Mouse (Mus musculus) liver, embryonic 16.5 days (tissue): ENCODE measurements around the gene Fam209. TPM values are rescaled to one million over a fixed set of nuclear protein-coding genes. Genes with fewer than 3 reads are reported as not detected.

ENCODE experiments used
- ATAC-seq: fragments of 200-750 bp; cut with Nextera tagmentation; 2 replicates; pipeline ENCODE4 v1.8.0; 2017; ENCODE audit warnings: low read depth, mild to moderate bottlenecking, moderate number of reproducible peaks, moderate library complexity
- H3K27ac ChIP-seq: fragments of 300-500 bp; sonication (generic); 2 replicates; pipeline ENCODE4 v1.5.1; 2014; ENCODE audit warnings: mild to moderate bottlenecking, low read length
- H3K27me3 ChIP-seq: fragments of 300-500 bp; sonication (generic); 2 replicates; pipeline ENCODE4 v1.6.1; 2014; ENCODE audit warnings: low read depth, low read length, mixed read lengths; ENCODE audit not compliant: control insufficient read depth, insufficient read depth
- H3K36me3 ChIP-seq: fragments of 300-500 bp; sonication (generic); 2 replicates; pipeline ENCODE4 v1.6.1; 2014; ENCODE audit warnings: mild to moderate bottlenecking; ENCODE audit not compliant: control insufficient read depth, insufficient read depth
- H3K4me1 ChIP-seq: fragments of 300-500 bp; sonication (generic); 2 replicates; pipeline ENCODE4 v1.6.1; 2014; ENCODE audit warnings: low read depth, low read length, mixed read lengths; ENCODE audit not compliant: control insufficient read depth
- H3K4me2 ChIP-seq: fragments of 300-500 bp; sonication (generic); 2 replicates; pipeline ENCODE4 v1.6.1; 2014; ENCODE audit warnings: low read depth, low read length, mixed read lengths
- H3K4me3 ChIP-seq: fragments of 300-500 bp; sonication (generic); 2 replicates; pipeline ENCODE4 v1.5.1; 2014; ENCODE audit warnings: low read depth, mild to moderate bottlenecking, low read length
- H3K9ac ChIP-seq: fragments of 300-500 bp; sonication (generic); 2 replicates; pipeline ENCODE4 v1.6.1; 2014; ENCODE audit warnings: low read depth, low read length
- H3K9me3 ChIP-seq: fragments of 300-500 bp; sonication (generic); replicated peaks from 2 replicates; pipeline ENCODE4 v1.6.1; 2016; ENCODE audit warnings: low read length; ENCODE audit not compliant: control insufficient read depth
- WGBS: fragments of 180-500 bp; shearing (Covaris S2); extraction: QIAGEN DNeasy Blood & Tissue Kit; methylation state at CpG from one replicate; pipeline ENCODE4 v1.1.7; 2014; ENCODE audit not compliant: insufficient replicate concordance; 5-methylcytosine and 5-hydroxymethylcytosine counted together
- polyA plus RNA-seq: library from polyadenylated mRNA; unstranded; fragments of >200 nt; fragmentation: Nextera tagmentation; extraction: Ambion mirVana; gene quantifications from 2 replicates; pipeline ENCODE4 v1.2.1, GENCODE M21; 2015

Fam209 gene
- 0.13 and 0.18 TPM in 2 replicates for polyA plus RNA-seq

GRCm38 (mm10) chr2:172472318-172472717 lies at the start of gene Fam209:
TSS of gene Fam209 (plus strand) at chr2:172472520.
- no peaks in the 10 kb centered on the region for H3K9me3 ChIP-seq

GRCm38 (mm10) chr2:172430609-172431008 lies 41.7 kb upstream of the Fam209 start:
- Histone ChIP-seq H3K4me3 (no peak overlapping the region), H3K27me3 (no peaks in the 10 kb centered on the region), H3K9me3 (no peaks in the 10 kb centered on the region), H3K36me3 (no peaks in the 10 kb centered on the region), H3K4me1 (no peaks in the 10 kb centered on the region), H3K27ac (no peak overlapping the region), H3K9ac (no peak overlapping the region), H3K4me2 (no peak overlapping the region)
- WGBS, result 31% methylated on average over 1 of the region's 1 CpGs
- peak; percentile 61 for ATAC-seq

More at GRCm38 (mm10) chr2:172472318-172472717, at the start of gene Fam209:
- H3K4me2 ChIP-seq, result no peak within 1 kb of the TSS
- H3K4me1 ChIP-seq, result no peaks in the 10 kb centered on the region
- no peak within 1 kb of the TSS for H3K27ac ChIP-seq
- 80% methylated on average over 11 of the region's 11 CpGs for WGBS
- H3K9ac ChIP-seq, result no peak within 1 kb of the TSS
- H3K4me3 ChIP-seq, result no peak within 1 kb of the TSS
- H3K27me3 ChIP-seq, result no peaks in the 10 kb centered on the region
- ATAC-seq, result no peak
- H3K36me3 ChIP-seq, result peaks cover 16% of the 10 kb centered on the region

GRCm38 (mm10) chr2:172433746-172434145 lies 38.6 kb upstream of the Fam209 start:
- H3K4me2 ChIP-seq, result no peak overlapping the region
- no peaks in the 10 kb centered on the region for H3K36me3 ChIP-seq
- no peak overlapping the region for H3K27ac ChIP-seq
- no peaks in the 10 kb centered on the region for H3K27me3 ChIP-seq
- H3K9ac ChIP-seq, result no peak overlapping the region
- H3K4me3 ChIP-seq, result no peak overlapping the region
- 18% methylated on average over 5 of the region's 5 CpGs for WGBS
- no peak for ATAC-seq
- no peaks in the 10 kb centered on the region for H3K9me3 ChIP-seq
- H3K4me1 ChIP-seq, result no peaks in the 10 kb centered on the region

GRCm38 (mm10) chr2:172437371-172437952 lies 34.9 kb upstream of the Fam209 start:
- no peak overlapping the region for H3K27ac ChIP-seq
- no peak overlapping the region for H3K9ac ChIP-seq
- no peaks in the 10 kb centered on the region for H3K9me3 ChIP-seq
- H3K4me3 ChIP-seq, result no peak overlapping the region
- H3K4me2 ChIP-seq, result no peak overlapping the region
- H3K36me3 ChIP-seq, result no peaks in the 10 kb centered on the region
- no peaks in the 10 kb centered on the region for H3K27me3 ChIP-seq
- ATAC-seq, result no peak
- WGBS, result 19% methylated on average over 16 of the region's 16 CpGs
- H3K4me1 ChIP-seq, result peaks cover 16% of the 10 kb centered on the region

GRCm38 (mm10) chr2:172439843-172440639 lies 32.3 kb upstream of the Fam209 start, which contains the start of gene Rtf2:
TSS of gene Rtf2 (plus strand) at chr2:172440556.
- Histone ChIP-seq H3K4me2 (peak within 1 kb of the TSS; percentile 73), H3K36me3 (peaks cover 6% of the 10 kb centered on the region; the same call in 1 of the 2 replicates), H3K27me3 (no peaks in the 10 kb centered on the region), H3K9ac (peak within 1 kb of the TSS; percentile 79), H3K4me1 (peaks cover 19% of the 10 kb centered on the region), H3K9me3 (no peaks in the 10 kb centered on the region), H3K27ac (peak within 1 kb of the TSS; percentile 80), H3K4me3 (peak within 1 kb of the TSS; percentile 88)
- ATAC-seq, result peak; percentile 94
- 1% methylated on average over 35 of the region's 35 CpGs for WGBS

GRCm38 (mm10) chr2:172440640-172441005 lies 31.7 kb upstream of the Fam209 start:
- Histone ChIP-seq H3K9me3 (no peaks in the 10 kb centered on the region), H3K9ac (peak overlapping the region; percentile 79), H3K4me1 (peaks cover 19% of the 10 kb centered on the region), H3K36me3 (peaks cover 7% of the 10 kb centered on the region; the same call in 1 of the 2 replicates), H3K4me2 (peak overlapping the region; percentile 73), H3K27ac (peak overlapping the region; percentile 80), H3K4me3 (peak overlapping the region; percentile 88), H3K27me3 (no peaks in the 10 kb centered on the region)
- ATAC-seq, result peak; percentile 42
- WGBS, result 0% methylated on average over 21 of the region's 21 CpGs

- no peaks in the 10 kb centered on the region for H3K9me3 ChIP-seq
- peaks cover 11% of the 10 kb centered on the region for H3K36me3 ChIP-seq
- H3K27me3 ChIP-seq, result no peaks in the 10 kb centered on the region
- peak overlapping the region; percentile 73 for H3K4me2 ChIP-seq
- H3K9ac ChIP-seq, result peak overlapping the region; percentile 79
- H3K27ac ChIP-seq, result peak overlapping the region; percentile 80
- WGBS, result 19% methylated on average over 6 of the region's 6 CpGs
- ATAC-seq, result peak; percentile 70
- H3K4me1 ChIP-seq, result peaks cover 19% of the 10 kb centered on the region
- H3K4me3 ChIP-seq, result peak overlapping the region; percentile 88
Measured at GRCm38 (mm10) chr2:172441176-172441575, 31.1 kb upstream of the Fam209 start.

GRCm38 (mm10) chr2:172445617-172446016 lies 26.7 kb upstream of the Fam209 start:
- WGBS, result 89% methylated on average over 4 of the region's 4 CpGs
- H3K4me2 ChIP-seq, result no peak overlapping the region
- H3K4me3 ChIP-seq, result no peak overlapping the region
- H3K27me3 ChIP-seq, result no peaks in the 10 kb centered on the region
- no peak for ATAC-seq
- H3K36me3 ChIP-seq, result peaks cover 48% of the 10 kb centered on the region
- peaks cover 15% of the 10 kb centered on the region for H3K4me1 ChIP-seq
- no peaks in the 10 kb centered on the region for H3K9me3 ChIP-seq
- H3K9ac ChIP-seq, result no peak overlapping the region
- H3K27ac ChIP-seq, result no peak overlapping the region

- Histone ChIP-seq H3K4me2 (no peak overlapping the region), H3K27ac (no peak overlapping the region), H3K27me3 (no peaks in the 10 kb centered on the region), H3K4me3 (no peak overlapping the region), H3K9ac (no peak overlapping the region), H3K36me3 (peaks cover 55% of the 10 kb centered on the region), H3K4me1 (peaks cover 3% of the 10 kb centered on the region), H3K9me3 (no peaks in the 10 kb centered on the region)
- 75% methylated on average over 6 of the region's 6 CpGs for WGBS
- ATAC-seq, result no peak
Measured at GRCm38 (mm10) chr2:172447317-172447716, 25.0 kb upstream of the Fam209 start.
